Mouse (Mus musculus): ENCODE data around the gene Rln3. TPM values are rescaled to one million over a fixed set of nuclear protein-coding genes. Genes with fewer than 3 reads are reported as not detected.
"Not testable (repeated sequence)": the region's sequence is repeated elsewhere in the genome, so short reads cannot be mapped to it uniquely, and the experiment has no call there.

The Rln3 gene
- polyA plus RNA-seq, 1 experiment: 0.84 TPM

DNA sequence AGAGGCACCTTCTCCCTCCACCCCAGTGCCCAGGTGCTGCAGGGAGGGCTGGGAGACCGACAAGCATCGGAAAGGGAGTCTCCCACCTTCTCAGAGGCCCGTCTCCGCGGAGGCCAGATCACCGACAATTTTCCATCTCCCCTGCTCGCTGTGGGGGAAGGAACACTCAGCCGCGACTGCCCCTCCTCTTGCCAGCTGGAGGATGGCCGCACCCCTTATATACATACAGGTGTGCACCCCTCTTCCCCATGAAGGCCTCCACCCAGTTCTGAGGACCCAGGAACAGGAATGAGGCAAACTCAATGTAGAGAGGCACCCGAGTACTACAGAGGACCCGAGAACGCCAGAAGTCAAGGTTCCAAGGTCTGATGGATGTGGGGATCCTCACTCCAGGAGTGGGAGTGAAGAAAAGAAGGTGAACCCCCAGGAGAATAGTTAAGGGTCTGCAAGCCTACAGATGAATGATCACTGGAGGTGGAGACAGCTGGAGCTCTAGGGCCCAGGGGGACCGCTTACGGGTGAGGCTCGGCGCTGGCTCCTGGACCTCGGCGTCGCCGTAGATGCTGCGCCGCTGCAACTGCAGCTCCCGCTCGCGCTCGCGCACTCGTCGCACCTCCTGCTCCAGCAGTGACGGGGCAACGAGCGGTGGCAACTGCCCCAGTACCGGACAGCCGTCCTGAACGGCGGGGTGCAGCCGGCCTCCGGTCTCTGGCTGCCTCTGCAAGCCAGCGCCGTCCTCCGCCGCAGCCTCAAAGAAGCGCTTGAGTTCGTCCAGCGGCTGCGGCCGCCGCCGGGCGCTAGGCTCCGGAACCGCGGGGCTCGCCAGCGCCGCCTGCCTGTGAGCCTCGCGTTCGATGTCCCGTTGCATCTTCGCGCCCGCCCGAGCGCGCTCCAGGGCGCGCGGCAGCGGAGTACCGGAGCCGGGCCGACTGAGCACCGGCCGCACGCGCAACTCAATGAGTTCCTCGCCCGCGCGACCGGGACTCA, 33.9 kb downstream of the Rln3 start:
- peak overlapping the region; percentile 73 for H3K4me3 ChIP-seq (ENCODE audit: control insufficient read depth, low read depth, low read length)
- no peaks in the 10 kb centered on the region for H3K36me3 ChIP-seq (ENCODE audit: control insufficient read depth, insufficient read depth, low read length)
- H3K27ac ChIP-seq (ENCODE audit: control insufficient read depth, insufficient read depth, low read depth, low read length): no peak overlapping the region
- peaks cover 25% of the 10 kb centered on the region for H3K4me1 ChIP-seq (ENCODE audit: control insufficient read depth, insufficient read depth, low read length)
- H3K27me3 ChIP-seq (ENCODE audit: control insufficient read depth, insufficient read depth, low read length): no peaks in the 10 kb centered on the region
- TF ChIP-seq CTCF (IDR thresholded peaks at IDR 0.05; ENCODE audit: control insufficient read depth, insufficient read depth, insufficient replicate concordance, low read depth, low read length): peak; percentile 51; the same call in 1 of the 2 replicates
- TF ChIP-seq POLR2A (IDR thresholded peaks at IDR 0.05; ENCODE audit: control insufficient read depth, low read depth, low read length): no peak

- no peak overlapping the region for H3K27ac ChIP-seq (ENCODE audit: control insufficient read depth, insufficient read depth, low read depth, low read length)
- H3K27me3 ChIP-seq (ENCODE audit: control insufficient read depth, insufficient read depth, low read length): no peaks in the 10 kb centered on the region
- H3K4me3 ChIP-seq (ENCODE audit: control insufficient read depth, low read depth, low read length): no peak overlapping the region
- TF ChIP-seq POLR2A (IDR thresholded peaks at IDR 0.05; ENCODE audit: control insufficient read depth, low read depth, low read length) (no peak), CTCF (IDR thresholded peaks at IDR 0.05; ENCODE audit: control insufficient read depth, insufficient read depth, insufficient replicate concordance, low read depth, low read length) (peak; percentile 92)
- peaks cover 29% of the 10 kb centered on the region for H3K4me1 ChIP-seq (ENCODE audit: control insufficient read depth, insufficient read depth, low read length)
- H3K36me3 ChIP-seq (ENCODE audit: control insufficient read depth, insufficient read depth, low read length): no peaks in the 10 kb centered on the region
These were observed 34.9 kb downstream of the Rln3 start for GRCm38 (mm10) chr8:84009876-84010275.

- Histone ChIP-seq H3K4me1 (ENCODE audit: control insufficient read depth, insufficient read depth, low read length) (peaks cover 37% of the 10 kb centered on the region), H3K27ac (ENCODE audit: control insufficient read depth, insufficient read depth, low read depth, low read length) (no peak overlapping the region), H3K4me3 (ENCODE audit: control insufficient read depth, low read depth, low read length) (no peak overlapping the region), H3K27me3 (ENCODE audit: control insufficient read depth, insufficient read depth, low read length) (no peaks in the 10 kb centered on the region), H3K36me3 (ENCODE audit: control insufficient read depth, insufficient read depth, low read length) (no peaks in the 10 kb centered on the region)
- TF ChIP-seq POLR2A (IDR thresholded peaks at IDR 0.05; ENCODE audit: control insufficient read depth, low read depth, low read length) (no peak), CTCF (IDR thresholded peaks at IDR 0.05; ENCODE audit: control insufficient read depth, insufficient read depth, insufficient replicate concordance, low read depth, low read length) (peak; percentile 28; the same call in 1 of the 2 replicates)
These were observed 36.4 kb downstream of the Rln3 start for GRCm38 (mm10) chr8:84008362-84008761.

GRCm38 (mm10) chr8:84005502-84005901, 39.3 kb downstream of the Rln3 start:
- H3K27me3 ChIP-seq (ENCODE audit: control insufficient read depth, insufficient read depth, low read length); H3K36me3 ChIP-seq (ENCODE audit: control insufficient read depth, insufficient read depth, low read length); H3K4me3 ChIP-seq (ENCODE audit: control insufficient read depth, low read depth, low read length); H3K27ac ChIP-seq (ENCODE audit: control insufficient read depth, insufficient read depth, low read depth, low read length): not testable (repeated sequence)
- peaks cover 35% of the 10 kb centered on the region for H3K4me1 ChIP-seq (ENCODE audit: control insufficient read depth, insufficient read depth, low read length)

DNA sequence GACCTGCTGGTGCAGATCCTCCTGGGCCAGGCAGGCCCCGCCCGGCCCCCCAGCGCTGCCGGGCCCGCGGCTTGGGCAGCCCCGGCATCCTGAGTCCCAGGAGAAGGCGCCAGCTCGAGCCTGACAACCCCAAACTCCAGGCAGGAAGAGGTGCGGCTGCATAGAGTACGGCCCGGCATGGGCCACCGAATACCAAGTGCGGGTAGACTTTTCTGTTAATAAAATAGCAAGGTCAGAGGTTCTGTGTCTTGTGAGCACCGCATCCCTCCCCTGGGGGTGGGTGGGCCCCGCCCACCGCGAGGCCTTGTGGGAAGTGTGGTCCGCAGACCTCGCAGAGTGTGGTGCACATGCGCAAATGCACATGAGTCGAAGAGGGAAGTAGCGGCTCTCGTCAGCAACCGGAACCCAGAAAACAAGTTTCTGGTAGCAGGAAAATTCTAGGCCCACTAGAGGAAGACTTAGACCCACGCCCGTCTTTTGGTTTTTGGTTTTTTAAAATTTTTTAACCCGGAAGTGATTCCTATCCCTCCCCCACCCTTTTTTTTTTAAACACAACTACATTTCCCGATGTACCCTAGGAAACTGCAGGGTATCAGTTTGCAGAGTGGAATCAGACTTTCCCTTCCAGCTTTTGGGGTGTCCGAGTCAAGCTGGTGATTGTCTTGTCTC, 40.1 kb downstream of the Rln3 start:
- TF ChIP-seq CTCF (IDR thresholded peaks at IDR 0.05; ENCODE audit: control insufficient read depth, insufficient read depth, insufficient replicate concordance, low read depth, low read length) (no peak), POLR2A (IDR thresholded peaks at IDR 0.05; ENCODE audit: control insufficient read depth, low read depth, low read length) (peak; percentile 55; the same call in 1 of the 2 replicates)
- Histone ChIP-seq H3K4me1 (ENCODE audit: control insufficient read depth, insufficient read depth, low read length) (peaks cover 33% of the 10 kb centered on the region), H3K36me3 (ENCODE audit: control insufficient read depth, insufficient read depth, low read length) (no peaks in the 10 kb centered on the region), H3K27me3 (ENCODE audit: control insufficient read depth, insufficient read depth, low read length) (no peaks in the 10 kb centered on the region), H3K27ac (ENCODE audit: control insufficient read depth, insufficient read depth, low read depth, low read length) (peak overlapping the region; percentile 90), H3K4me3 (ENCODE audit: control insufficient read depth, low read depth, low read length) (peak overlapping the region; percentile 91)

DNA sequence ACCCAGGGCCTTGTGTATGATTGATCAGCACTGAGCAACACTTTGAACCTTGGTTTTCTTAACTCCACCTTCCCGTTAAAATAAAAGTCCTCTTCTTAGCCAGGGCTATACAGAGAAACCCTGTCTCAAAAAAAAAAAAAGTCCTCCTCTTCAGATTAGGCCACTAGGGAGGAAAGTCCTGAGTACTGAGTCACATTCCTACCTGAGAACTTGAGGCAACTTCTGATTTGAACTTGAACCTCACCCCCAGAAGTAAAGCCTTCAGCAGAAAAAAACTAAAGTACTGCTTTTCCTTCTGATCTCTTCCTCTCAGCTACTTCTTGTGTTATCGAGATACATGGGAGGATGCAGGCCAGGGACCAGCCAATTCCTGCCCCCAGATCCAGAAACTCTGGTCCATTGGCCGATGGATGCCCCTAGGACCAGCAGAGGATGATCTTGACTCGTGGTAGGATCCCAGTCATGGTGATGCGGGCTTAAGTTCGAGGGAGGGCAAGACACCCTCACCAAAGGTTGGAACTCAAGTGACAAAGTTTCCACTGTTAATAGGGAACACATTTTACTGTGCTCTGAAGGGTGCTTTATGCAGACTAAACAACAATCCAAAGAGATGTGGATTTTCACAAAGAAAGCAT, 41.1 kb downstream of the Rln3 start:
- H3K4me1 ChIP-seq (ENCODE audit: control insufficient read depth, insufficient read depth, low read length): peaks cover 39% of the 10 kb centered on the region
- TF ChIP-seq CTCF (IDR thresholded peaks at IDR 0.05; ENCODE audit: control insufficient read depth, insufficient read depth, insufficient replicate concordance, low read depth, low read length) (no peak), POLR2A (IDR thresholded peaks at IDR 0.05; ENCODE audit: control insufficient read depth, low read depth, low read length) (no peak)
- no peaks in the 10 kb centered on the region for H3K36me3 ChIP-seq (ENCODE audit: control insufficient read depth, insufficient read depth, low read length)
- peak overlapping the region; percentile 91 for H3K4me3 ChIP-seq (ENCODE audit: control insufficient read depth, low read depth, low read length)
- no peaks in the 10 kb centered on the region for H3K27me3 ChIP-seq (ENCODE audit: control insufficient read depth, insufficient read depth, low read length)
- H3K27ac ChIP-seq (ENCODE audit: control insufficient read depth, insufficient read depth, low read depth, low read length): no peak overlapping the region; the same call in 1 of the 2 replicates

Data from testis, adult 2 months (tissue).